Mouse (Mus musculus): ENCODE results near the gene Zfp810. TPM values are rescaled to one million over a fixed set of nuclear protein-coding genes. Genes with fewer than 3 reads are reported as not detected.
"Not testable (repeated sequence)": the region's sequence is repeated elsewhere in the genome, so short reads cannot be mapped to it uniquely, and the experiment has no call there.

Gene Zfp810
- total and polyA plus RNA-seq, 2 experiments: 1.7 to 4.6 TPM

GRCm38 (mm10) chr9:22327475-22328387, 20.3 kb upstream of the Zfp810 start:
- H3K9ac ChIP-seq (ENCODE audit: low read depth, low read length): peak overlapping the region; percentile 84
- no peaks in the 10 kb centered on the region for H3K27me3 ChIP-seq (ENCODE audit: control insufficient read depth, insufficient read depth, low read length)
- peak; percentile 77 for TF ChIP-seq POLR2A (IDR thresholded peaks at IDR 0.05; ENCODE audit: extremely low read depth, insufficient read depth, low read length)
- TF ChIP-seq CTCF (IDR thresholded peaks at IDR 0.05; ENCODE audit: low read depth, low read length): peak; percentile 97
- no peaks in the 10 kb centered on the region for H3K79me2 ChIP-seq (ENCODE audit: control insufficient read depth, insufficient read depth, low read length)
- peak overlapping the region; percentile 81 for H3K27ac ChIP-seq (replicated peaks; ENCODE audit: insufficient read depth, low read depth, low read length)
- H3K36me3 ChIP-seq (ENCODE audit: control insufficient read depth, insufficient read depth, low read length): no peaks in the 10 kb centered on the region
- peak overlapping the region; percentile 59 for H3K4me3 ChIP-seq (ENCODE audit: insufficient read depth, low read depth, low read length)
- no peaks in the 10 kb centered on the region for H3K4me1 ChIP-seq (ENCODE audit: control insufficient read depth, insufficient read depth, low read length)
- peak; percentile 90 for DNase-seq (ENCODE audit: extremely low read depth, low read depth, low spot score)
- WGBS: under 1% methylated on average over 32 of the region's 32 CpGs

- TF ChIP-seq CTCF (IDR thresholded peaks at IDR 0.05; ENCODE audit: low read depth, low read length) (no peak), POLR2A (IDR thresholded peaks at IDR 0.05; ENCODE audit: extremely low read depth, insufficient read depth, low read length) (no peak)
- Histone ChIP-seq H3K36me3 (ENCODE audit: control insufficient read depth, insufficient read depth, low read length) (no peaks in the 10 kb centered on the region), H3K4me3 (ENCODE audit: insufficient read depth, low read depth, low read length) (peak overlapping the region; percentile 59), H3K79me2 (ENCODE audit: control insufficient read depth, insufficient read depth, low read length) (no peaks in the 10 kb centered on the region), H3K9ac (ENCODE audit: low read depth, low read length) (peak overlapping the region; percentile 78), H3K4me1 (ENCODE audit: control insufficient read depth, insufficient read depth, low read length) (no peaks in the 10 kb centered on the region), H3K27me3 (ENCODE audit: control insufficient read depth, insufficient read depth, low read length) (no peaks in the 10 kb centered on the region), H3K27ac (replicated peaks; ENCODE audit: insufficient read depth, low read depth, low read length) (peak overlapping the region; percentile 81)
- peak; percentile 73 for DNase-seq (ENCODE audit: extremely low read depth, low read depth, low spot score)
- 14% methylated on average over 9 of the region's 9 CpGs for WGBS
These were observed 19.6 kb upstream of the Zfp810 start for GRCm38 (mm10) chr9:22327099-22327474.

- no peaks in the 10 kb centered on the region for H3K4me1 ChIP-seq (ENCODE audit: control insufficient read depth, insufficient read depth, low read length)
- H3K79me2 ChIP-seq (ENCODE audit: control insufficient read depth, insufficient read depth, low read length): no peaks in the 10 kb centered on the region
- no peaks in the 10 kb centered on the region for H3K36me3 ChIP-seq (ENCODE audit: control insufficient read depth, insufficient read depth, low read length)
- no peak overlapping the region for H3K9ac ChIP-seq (ENCODE audit: low read depth, low read length)
- 97% methylated on average over 1 of the region's 1 CpGs for WGBS
- TF ChIP-seq CTCF (IDR thresholded peaks at IDR 0.05; ENCODE audit: low read depth, low read length) (no peak), POLR2A (IDR thresholded peaks at IDR 0.05; ENCODE audit: extremely low read depth, insufficient read depth, low read length) (no peak)
- H3K4me3 ChIP-seq (ENCODE audit: insufficient read depth, low read depth, low read length): no peak overlapping the region
- no peaks in the 10 kb centered on the region for H3K27me3 ChIP-seq (ENCODE audit: control insufficient read depth, insufficient read depth, low read length)
- H3K27ac ChIP-seq (replicated peaks; ENCODE audit: insufficient read depth, low read depth, low read length): no peak overlapping the region
- DNase-seq (ENCODE audit: extremely low read depth, low read depth, low spot score): no peak
These were observed 17.1 kb upstream of the Zfp810 start for GRCm38 (mm10) chr9:22324579-22324978.

GRCm38 (mm10) chr9:22322381-22323211, 15.1 kb upstream of the Zfp810 start:
- Histone ChIP-seq H3K27me3 (ENCODE audit: control insufficient read depth, insufficient read depth, low read length) (no peaks in the 10 kb centered on the region), H3K36me3 (ENCODE audit: control insufficient read depth, insufficient read depth, low read length) (no peaks in the 10 kb centered on the region), H3K79me2 (ENCODE audit: control insufficient read depth, insufficient read depth, low read length) (no peaks in the 10 kb centered on the region), H3K9ac (ENCODE audit: low read depth, low read length) (no peak overlapping the region), H3K4me1 (ENCODE audit: control insufficient read depth, insufficient read depth, low read length) (no peaks in the 10 kb centered on the region), H3K27ac (replicated peaks; ENCODE audit: insufficient read depth, low read depth, low read length) (no peak overlapping the region), H3K4me3 (ENCODE audit: insufficient read depth, low read depth, low read length) (no peak overlapping the region)
- WGBS: 75% methylated on average over 8 of the region's 8 CpGs
- no peak for TF ChIP-seq CTCF (IDR thresholded peaks at IDR 0.05; ENCODE audit: low read depth, low read length)
- no peak for TF ChIP-seq POLR2A (IDR thresholded peaks at IDR 0.05; ENCODE audit: extremely low read depth, insufficient read depth, low read length)
- DNase-seq (ENCODE audit: extremely low read depth, low read depth, low spot score): no peak

DNA sequence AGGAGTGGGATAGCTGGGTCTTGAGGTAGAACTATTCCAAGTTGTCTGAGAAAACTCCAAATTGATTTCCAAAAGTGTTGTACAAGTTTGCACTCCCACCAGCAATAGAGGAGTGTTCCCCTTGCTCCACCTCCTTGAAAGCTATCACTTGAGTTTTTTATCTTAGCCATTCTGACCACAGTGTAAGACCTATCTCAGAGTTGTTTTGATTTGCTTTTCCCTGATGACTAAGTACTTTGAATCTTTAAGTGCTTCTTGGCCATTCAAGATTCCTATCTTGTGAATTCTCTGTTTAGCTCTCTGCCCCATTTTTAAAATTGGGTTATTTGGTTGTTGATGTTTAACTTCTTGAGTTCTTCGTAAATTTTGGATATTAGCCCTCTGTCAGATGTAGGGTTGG, 11.7 kb upstream of the Zfp810 start:
- Histone ChIP-seq H3K27ac (replicated peaks; ENCODE audit: insufficient read depth, low read depth, low read length) (no peak overlapping the region), H3K9ac (ENCODE audit: low read depth, low read length) (no peak overlapping the region), H3K4me3 (ENCODE audit: insufficient read depth, low read depth, low read length) (no peak overlapping the region), H3K36me3 (ENCODE audit: control insufficient read depth, insufficient read depth, low read length) (no peaks in the 10 kb centered on the region), H3K4me1 (ENCODE audit: control insufficient read depth, insufficient read depth, low read length) (no peaks in the 10 kb centered on the region), H3K79me2 (ENCODE audit: control insufficient read depth, insufficient read depth, low read length) (no peaks in the 10 kb centered on the region), H3K27me3 (ENCODE audit: control insufficient read depth, insufficient read depth, low read length) (no peaks in the 10 kb centered on the region)
- no peak for DNase-seq (ENCODE audit: extremely low read depth, low read depth, low spot score)
- 93% methylated on average over 1 of the region's 1 CpGs for WGBS
- TF ChIP-seq POLR2A (IDR thresholded peaks at IDR 0.05; ENCODE audit: extremely low read depth, insufficient read depth, low read length): no peak
- no peak for TF ChIP-seq CTCF (IDR thresholded peaks at IDR 0.05; ENCODE audit: low read depth, low read length)

- not testable (repeated sequence) for H3K4me3 ChIP-seq (ENCODE audit: insufficient read depth, low read depth, low read length); H3K9ac ChIP-seq (ENCODE audit: low read depth, low read length)
These were observed 8.6 kb upstream of the Zfp810 start for GRCm38 (mm10) chr9:22316047-22316446.

More at GRCm38 (mm10) chr9:22316047-22316446, 8.6 kb upstream of the Zfp810 start:
- not testable (repeated sequence) for H3K36me3 ChIP-seq (ENCODE audit: control insufficient read depth, insufficient read depth, low read length); H3K27ac ChIP-seq (replicated peaks; ENCODE audit: insufficient read depth, low read depth, low read length); H3K79me2 ChIP-seq (ENCODE audit: control insufficient read depth, insufficient read depth, low read length); H3K27me3 ChIP-seq (ENCODE audit: control insufficient read depth, insufficient read depth, low read length); DNase-seq (ENCODE audit: extremely low read depth, low read depth, low spot score); H3K4me1 ChIP-seq (ENCODE audit: control insufficient read depth, insufficient read depth, low read length)
- WGBS: 89% methylated on average over 5 of the region's 5 CpGs
